Mouse (Mus musculus): ENCODE measurements around the gene Mgat5. TPM values are rescaled to one million over a fixed set of nuclear protein-coding genes. Genes with fewer than 3 reads are reported as not detected.

Gene Mgat5
- not detected in 2 replicates for polyA plus RNA-seq (2012)

DNA sequence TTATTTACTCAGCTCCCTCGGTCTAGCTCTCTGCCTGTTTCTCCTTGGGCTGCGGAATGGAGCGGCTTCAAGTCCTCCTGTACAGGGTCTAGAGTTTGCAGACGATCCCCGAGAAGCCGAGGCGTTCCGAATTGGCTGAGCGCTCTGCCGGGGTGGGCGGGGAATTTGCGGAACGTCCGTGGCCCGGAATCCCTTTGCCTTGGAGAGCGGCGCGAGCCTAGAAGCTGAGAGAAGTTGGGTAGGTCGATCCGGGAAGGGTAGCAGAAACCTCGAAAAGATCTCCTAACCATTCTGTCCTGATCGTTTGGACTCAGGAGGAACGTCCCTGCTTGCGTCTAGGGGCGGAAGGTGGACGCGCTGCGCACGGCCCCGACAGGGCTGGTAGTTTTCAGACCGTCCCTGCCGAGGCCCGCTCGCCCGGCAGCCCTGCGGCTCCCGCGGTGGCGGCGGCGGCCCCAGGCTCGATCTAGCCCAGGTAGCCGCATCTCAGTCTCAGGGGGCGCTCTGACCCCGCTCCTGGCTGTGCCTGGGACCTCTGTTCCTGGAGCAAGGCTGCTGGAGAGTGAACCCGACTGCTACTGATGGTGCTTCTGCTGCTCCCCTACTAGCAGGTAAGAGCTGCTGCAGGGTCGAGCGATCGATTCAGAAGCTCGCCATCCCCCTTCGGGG is at the start of gene Mgat5:
Gene Mgat5, plus strand, starts transcription at position 199 of the 669 bp plus-strand sequence.
- no peak for TF ChIP-seq GATA1 (IDR thresholded peaks at IDR 0.05; ENCODE audit: low read length)

- no peak for TF ChIP-seq GATA1 (IDR thresholded peaks at IDR 0.05; ENCODE audit: low read length)
Observed at GRCm38 (mm10) chr1:127160118-127160760, 44.6 kb upstream of the Mgat5 start.

DNA sequence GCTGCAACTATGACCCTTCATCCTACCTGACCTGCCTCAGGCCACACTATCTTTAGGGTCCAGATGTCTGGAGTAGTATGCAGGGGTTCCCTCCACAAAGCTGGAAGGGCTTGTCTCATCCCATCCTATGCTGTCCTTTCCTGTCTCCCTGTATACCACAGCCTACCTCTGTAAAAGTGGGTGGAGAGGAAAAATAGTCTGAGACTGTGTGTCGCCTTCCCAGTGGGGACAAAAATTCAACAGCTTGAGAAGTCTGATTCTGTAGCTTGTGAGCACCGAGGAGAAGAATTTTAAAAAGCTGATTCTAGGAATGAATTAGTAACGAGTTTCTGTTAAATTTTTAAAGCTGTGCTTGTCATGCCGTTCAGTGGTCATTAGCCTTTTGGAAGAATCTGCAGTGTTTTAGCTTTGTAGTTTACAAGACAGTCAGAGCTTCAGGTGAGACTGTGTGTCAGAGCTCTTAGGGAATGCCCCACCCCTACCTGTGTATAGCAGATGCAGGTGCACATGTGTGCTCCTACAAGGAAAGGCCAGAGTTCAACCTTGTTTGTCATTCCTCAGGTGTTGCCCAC is 40.1 kb upstream of the Mgat5 start:
- TF ChIP-seq GATA1 (IDR thresholded peaks at IDR 0.05; ENCODE audit: low read length) = no peak

- no peak for TF ChIP-seq GATA1 (IDR thresholded peaks at IDR 0.05; ENCODE audit: low read length)
Observed at GRCm38 (mm10) chr1:127166521-127166920, 38.3 kb upstream of the Mgat5 start.

- no peak for TF ChIP-seq GATA1 (IDR thresholded peaks at IDR 0.05; ENCODE audit: low read length)
Observed at GRCm38 (mm10) chr1:127167586-127167985, 37.2 kb upstream of the Mgat5 start.

GRCm38 (mm10) chr1:127168205-127168604 is 36.6 kb upstream of the Mgat5 start:
- TF ChIP-seq GATA1 (IDR thresholded peaks at IDR 0.05; ENCODE audit: low read length) = no peak

DNA sequence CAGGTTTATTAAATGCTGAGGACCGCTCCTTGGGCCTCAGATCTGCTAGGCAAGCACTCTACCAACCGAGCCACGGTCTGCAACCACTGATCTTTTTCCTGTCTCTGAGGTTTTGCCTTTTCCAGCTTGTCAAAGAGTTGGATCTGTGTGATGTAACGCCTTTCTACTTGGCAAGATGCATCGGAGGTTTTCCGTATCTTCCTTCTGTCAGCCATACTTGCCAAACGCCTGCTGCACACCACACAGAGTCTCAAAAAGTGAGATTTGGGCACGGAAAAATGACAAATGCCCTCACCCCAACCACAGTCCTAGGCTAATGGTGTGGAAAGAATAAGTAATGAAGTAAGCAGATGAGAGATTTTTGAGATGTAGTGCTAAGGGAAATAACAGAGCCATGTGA is 35.3 kb upstream of the Mgat5 start:
- no peak for TF ChIP-seq GATA1 (IDR thresholded peaks at IDR 0.05; ENCODE audit: low read length)

DNA sequence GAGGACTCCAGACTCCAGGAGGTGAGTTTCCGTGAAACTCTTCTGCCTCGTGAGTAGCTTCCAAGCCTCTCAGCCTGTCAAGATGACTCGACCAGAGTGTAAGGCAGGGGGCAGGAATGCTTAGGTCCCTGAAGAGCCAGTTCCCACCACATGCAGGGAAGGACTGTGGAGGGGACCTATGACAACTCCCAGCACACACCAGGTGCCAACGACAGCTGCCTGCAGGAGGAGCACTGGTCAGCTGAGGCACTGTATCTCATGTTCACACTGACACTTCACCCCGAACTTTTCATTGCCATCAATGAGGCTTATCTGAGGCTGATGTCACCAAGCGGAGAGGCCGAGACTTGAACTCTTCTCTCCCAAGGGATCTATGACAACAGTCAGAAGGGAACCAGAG is 33.5 kb upstream of the Mgat5 start:
- TF ChIP-seq GATA1 (IDR thresholded peaks at IDR 0.05; ENCODE audit: low read length) = no peak

GRCm38 (mm10) chr1:127173448-127173847 is 31.4 kb upstream of the Mgat5 start:
- TF ChIP-seq GATA1 (IDR thresholded peaks at IDR 0.05; ENCODE audit: low read length) = no peak

GRCm38 (mm10) chr1:127192396-127192795 is 12.4 kb upstream of the Mgat5 start:
- TF ChIP-seq GATA1 (IDR thresholded peaks at IDR 0.05; ENCODE audit: low read length) = no peak

GRCm38 (mm10) chr1:127199186-127199585 is 5.6 kb upstream of the Mgat5 start:
- no peak for TF ChIP-seq GATA1 (IDR thresholded peaks at IDR 0.05; ENCODE audit: low read length)

DNA sequence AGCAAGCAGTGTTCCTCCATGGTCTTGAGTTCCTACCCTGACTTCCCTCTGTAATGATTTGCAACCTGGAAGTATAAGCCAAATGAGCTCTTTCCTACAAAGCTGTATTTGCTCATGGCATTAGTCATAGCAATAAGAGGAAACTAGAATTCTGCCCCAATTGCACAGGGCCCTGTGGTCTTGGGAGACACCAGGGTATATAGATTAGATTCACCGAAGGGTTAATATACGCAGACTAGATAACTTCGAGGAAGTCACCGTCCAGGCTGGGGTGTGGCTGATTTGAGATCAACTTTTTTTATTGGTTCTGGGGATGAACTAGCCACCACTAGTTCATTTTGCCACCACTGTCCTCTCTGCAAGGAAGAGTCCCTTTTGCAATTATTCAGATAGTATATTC is 2.5 kb upstream of the Mgat5 start:
- no peak for TF ChIP-seq GATA1 (IDR thresholded peaks at IDR 0.05; ENCODE audit: low read length)

GRCm38 (mm10) chr1:127203231-127203764 is 1.5 kb upstream of the Mgat5 start:
- TF ChIP-seq GATA1 (IDR thresholded peaks at IDR 0.05; ENCODE audit: low read length) = no peak

DNA sequence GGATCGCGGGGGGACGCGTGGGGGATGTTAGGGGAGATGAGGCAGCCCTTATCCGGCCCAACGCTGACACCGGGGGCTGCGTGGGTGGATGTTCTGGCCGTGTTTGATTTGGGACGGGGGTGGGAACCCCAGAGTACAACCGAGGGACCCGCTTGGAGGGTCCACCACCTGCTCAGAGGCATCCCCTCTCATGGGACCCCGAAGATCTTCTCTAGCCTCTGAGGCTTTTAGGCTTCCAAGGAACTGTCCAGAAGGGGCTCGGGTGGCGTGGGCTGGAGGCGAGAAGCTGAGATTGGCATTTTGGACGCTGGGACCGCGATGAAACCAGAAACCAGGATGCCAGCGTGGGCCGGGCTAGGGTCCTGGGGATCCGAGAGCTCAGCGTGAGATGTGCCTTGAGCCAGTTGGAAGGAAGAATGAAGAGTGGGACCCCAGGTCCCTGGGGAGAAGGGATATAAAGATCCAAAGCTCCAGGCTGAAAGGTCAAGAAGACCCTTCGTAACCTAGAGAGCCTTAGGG is 745 bp downstream of the Mgat5 start:
- no peak for TF ChIP-seq GATA1 (IDR thresholded peaks at IDR 0.05; ENCODE audit: low read length)

- TF ChIP-seq GATA1 (IDR thresholded peaks at IDR 0.05; ENCODE audit: low read length) = no peak
Observed at GRCm38 (mm10) chr1:127206020-127206641, 1.3 kb downstream of the Mgat5 start.

All from G1E-ER4 (cell line).